Mouse (Mus musculus): ENCODE results near the gene Mtx3.

DNA sequence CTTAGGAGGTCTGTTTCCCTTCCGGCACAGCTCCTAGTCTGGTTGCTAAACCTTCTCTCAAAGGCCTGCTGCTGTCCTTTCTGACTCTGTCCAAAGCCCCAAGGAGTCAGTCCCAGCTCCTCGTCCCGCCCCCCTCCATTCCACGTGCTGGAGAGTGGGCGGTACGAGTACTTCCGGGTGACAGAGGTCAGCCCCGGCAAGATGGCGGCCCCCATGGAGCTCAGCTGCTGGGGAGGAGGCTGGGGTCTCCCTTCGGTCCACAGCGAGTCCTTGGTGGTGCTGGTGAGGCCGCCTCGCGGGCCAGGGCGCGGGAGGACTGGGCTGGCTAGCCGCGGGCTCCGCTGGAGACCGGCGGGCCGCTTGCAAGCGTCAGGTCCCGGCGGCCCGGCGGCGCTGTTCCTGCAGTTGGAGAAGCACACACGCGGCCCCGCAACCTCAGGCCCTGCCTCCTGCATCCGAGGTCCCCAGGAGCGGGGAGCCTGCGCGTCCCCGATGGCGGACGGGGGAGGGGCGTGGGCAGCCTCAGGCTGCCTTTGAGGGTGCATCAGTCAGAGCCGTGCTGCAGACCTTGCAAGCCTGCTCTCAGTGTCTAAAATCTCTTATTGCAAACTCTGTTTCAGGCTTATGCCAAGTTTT, at the start of gene Mtx3:
- TF ChIP-seq POLR2A (IDR thresholded peaks at IDR 0.05; ENCODE audit: insufficient read depth, low read depth, low read length) (0 out of 2 replicates have a peak, but pooled peaks have one; percentile 46), CTCF (IDR thresholded peaks at IDR 0.05; ENCODE audit: insufficient read depth, low read depth, low read length) (no peak)

Measured in olfactory bulb, adult 2 months (tissue).